Mouse (Mus musculus) bone marrow, adult 2 months (tissue): ENCODE results near the gene Ctsc.

ENCODE experiments used
- CTCF ChIP-seq: fragments of 200-500 bp; IDR thresholded peaks from 2 replicates; pipeline ENCODE4 v1.5.1; 2011; ENCODE audit warnings: low read length, control low read depth; ENCODE audit not compliant: control insufficient read depth, insufficient read depth
- POLR2A ChIP-seq: fragments of 200-500 bp; IDR thresholded peaks from 2 replicates; pipeline ENCODE4 v1.6.1; 2011; ENCODE audit warnings: low read depth, mild to moderate bottlenecking, control low read depth, low read length, borderline replicate concordance; ENCODE audit not compliant: control insufficient read depth

GRCm38 (mm10) chr7:88291036-88291435 is 13.2 kb downstream of the Ctsc start:
- no peak for TF ChIP-seq POLR2A
- TF ChIP-seq CTCF = no peak
